Mouse (Mus musculus) retina, postnatal 1 day (tissue): ENCODE measurements around the gene Ppp2ca.

Source experiments
- DNase-seq: peaks from one replicate; pipeline ENCODE4 v3.0.0-alpha.2; 2012

The Ppp2ca gene

DNA sequence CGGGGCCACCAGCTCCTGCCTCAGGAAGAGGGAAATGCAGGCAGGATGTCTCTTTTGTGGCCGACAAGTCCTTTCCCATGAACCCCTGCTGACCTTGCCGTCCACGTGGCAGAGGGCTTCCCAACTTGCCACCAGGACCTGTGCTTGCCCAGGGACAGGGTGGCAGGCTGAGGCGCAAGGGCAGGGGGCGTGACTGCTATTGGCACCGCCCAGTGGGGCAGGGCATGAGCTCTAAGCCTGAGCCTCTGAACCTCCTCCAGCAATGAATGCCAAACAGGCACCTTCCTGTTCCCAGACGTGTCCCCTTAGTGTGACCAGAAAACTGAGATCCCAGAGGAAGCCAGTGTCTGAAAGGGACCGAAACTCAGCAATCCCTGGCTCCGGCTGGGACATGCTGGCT, 65.4 kb downstream of the Ppp2ca start:
- peak; percentile 16 for DNase-seq

DNA sequence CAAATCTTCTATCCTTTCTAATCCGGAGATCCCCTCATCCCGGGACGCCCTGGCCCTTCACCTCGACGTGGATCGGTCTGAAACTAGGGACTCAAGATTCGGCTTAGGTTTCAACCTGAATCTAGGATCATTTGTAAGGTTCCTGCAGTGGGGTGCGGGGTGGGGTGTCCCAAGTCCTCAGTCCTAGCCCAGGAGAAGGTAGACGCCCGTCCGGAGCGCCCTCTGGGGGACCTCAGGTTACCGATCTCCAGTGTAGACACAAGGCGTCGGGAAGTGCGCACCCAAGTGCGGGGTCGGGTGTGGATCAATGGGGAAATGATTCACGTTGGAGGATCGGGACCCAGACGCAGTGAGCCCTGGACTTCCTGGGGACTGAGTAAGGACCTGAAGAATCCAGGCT, 68.6 kb downstream of the Ppp2ca start:
- DNase-seq, result peak; percentile 18

DNA sequence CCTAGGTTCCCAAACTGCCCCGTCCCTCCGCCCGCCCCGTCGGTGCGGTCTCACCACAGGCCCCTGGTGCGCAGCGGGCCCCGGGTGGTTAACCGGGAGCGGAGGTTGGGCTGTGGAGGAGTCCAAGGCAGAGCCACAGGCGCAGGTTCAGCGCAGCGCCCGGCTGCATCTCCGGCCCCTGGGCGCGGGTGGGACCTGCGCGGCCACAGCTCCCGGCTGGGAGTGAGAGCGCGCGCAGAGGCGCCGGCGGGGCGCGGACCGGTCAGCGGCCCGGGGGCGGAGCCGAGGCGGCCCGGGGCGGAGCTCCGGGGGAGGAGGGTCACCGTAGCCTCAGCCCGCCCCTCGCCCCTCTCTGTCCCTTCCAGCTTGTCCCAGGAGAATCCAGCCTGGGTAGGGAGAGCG, 69.4 kb downstream of the Ppp2ca start:
- peak; percentile 62 for DNase-seq

DNA sequence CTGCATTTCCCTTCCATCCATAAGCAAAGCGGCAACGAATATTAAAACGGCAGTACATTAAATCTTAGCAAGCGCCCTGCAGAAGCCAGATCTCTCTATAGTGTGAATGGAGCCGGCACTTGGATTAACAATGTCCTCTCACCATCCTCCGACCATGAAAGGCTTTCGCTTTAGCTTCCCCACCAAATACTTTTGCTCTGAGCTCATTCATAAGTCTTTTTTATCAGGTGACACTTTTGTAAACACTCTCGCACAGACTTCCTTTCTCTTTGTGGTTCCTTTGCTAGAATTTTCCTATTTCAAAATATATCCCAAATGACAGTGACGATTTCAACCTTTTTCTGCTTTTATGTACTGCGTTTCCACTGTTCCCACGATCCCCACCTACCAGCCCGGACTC, 70.0 kb downstream of the Ppp2ca start:
- no peak for DNase-seq
